Mouse (Mus musculus) gastrocnemius, postnatal 10 days (tissue): ENCODE measurements around the gene Rcan3. TPM values are rescaled to one million over a fixed set of nuclear protein-coding genes. Genes with fewer than 3 reads are reported as not detected.

ENCODE experiments used
- DNase-seq: peaks from one replicate; pipeline ENCODE4 v3.0.0; 2021; ENCODE audit warnings: mixed read lengths
- total RNA-seq, 2 experiments: library from RNA; stranded (reverse); gene quantifications; 2 replicates each; pipeline ENCODE4 v1.2.3; 2021

The Rcan3 gene
- total RNA-seq, 2 experiments from 2014 or later: 9.9 to 11.2 TPM

GRCm38 (mm10) chr4:135416367-135416766, 17.3 kb downstream of the Rcan3 start:
- no peak for DNase-seq

GRCm38 (mm10) chr4:135413491-135413890, 20.2 kb downstream of the Rcan3 start:
- no peak for DNase-seq

GRCm38 (mm10) chr4:135411633-135412032, 22.0 kb downstream of the Rcan3 start:
- DNase-seq: peak; percentile 73

- DNase-seq: no peak
These were observed 27.5 kb downstream of the Rcan3 start for GRCm38 (mm10) chr4:135406180-135406579.

- no peak for DNase-seq
These were observed 28.7 kb downstream of the Rcan3 start for GRCm38 (mm10) chr4:135404916-135405315.

- no peak for DNase-seq
These were observed 29.6 kb downstream of the Rcan3 start for GRCm38 (mm10) chr4:135404048-135404447.

GRCm38 (mm10) chr4:135401881-135402280, 31.8 kb downstream of the Rcan3 start:
- DNase-seq: no peak

GRCm38 (mm10) chr4:135397991-135398390, 35.7 kb downstream of the Rcan3 start, which contains the start of gene Ncmap:
Gene Ncmap (minus strand): TSS chr4:135398227.
- DNase-seq: no peak

GRCm38 (mm10) chr4:135397551-135397950, 36.1 kb downstream of the Rcan3 start:
- DNase-seq: no peak

GRCm38 (mm10) chr4:135396303-135396702, 37.4 kb downstream of the Rcan3 start:
- DNase-seq: no peak

GRCm38 (mm10) chr4:135395375-135395774, 38.3 kb downstream of the Rcan3 start:
- DNase-seq: no peak

GRCm38 (mm10) chr4:135394666-135395065, 39.0 kb downstream of the Rcan3 start:
- no peak for DNase-seq

GRCm38 (mm10) chr4:135393381-135393780, 40.3 kb downstream of the Rcan3 start:
- DNase-seq: no peak

GRCm38 (mm10) chr4:135392801-135393200, 40.9 kb downstream of the Rcan3 start:
- no peak for DNase-seq

GRCm38 (mm10) chr4:135391014-135391413, 42.6 kb downstream of the Rcan3 start:
- no peak for DNase-seq

- no peak for DNase-seq
These were observed 48.0 kb downstream of the Rcan3 start for GRCm38 (mm10) chr4:135385614-135386013.

GRCm38 (mm10) chr4:135382316-135382715, 51.3 kb downstream of the Rcan3 start:
- DNase-seq: peak; percentile 78

GRCm38 (mm10) chr4:135381355-135381754, 52.3 kb downstream of the Rcan3 start:
- DNase-seq: no peak

- no peak for DNase-seq
These were observed 56.4 kb downstream of the Rcan3 start for GRCm38 (mm10) chr4:135377241-135377640.

GRCm38 (mm10) chr4:135375444-135375843, 58.2 kb downstream of the Rcan3 start:
- no peak for DNase-seq

- no peak for DNase-seq
These were observed 60.4 kb downstream of the Rcan3 start for GRCm38 (mm10) chr4:135373299-135373698.

- no peak for DNase-seq
These were observed 63.3 kb downstream of the Rcan3 start for GRCm38 (mm10) chr4:135370372-135370771.

- DNase-seq: no peak
These were observed 70.8 kb downstream of the Rcan3 start for GRCm38 (mm10) chr4:135362828-135363227.
